Comparison of ENCODE assay signal across 14 mouse cellular contexts in genomic region chr12:41289047-41289446, GRCm38 (mm10).
"Had no signal": no experiment of that assay in that cellular context is flagged by ENCODE, and none has a peak within 500 bp of the region (broad histone marks: within the 10 kb centered on the region; RNA-seq: fewer than 3 reads in every experiment).

No protein-coding gene starts in this region.

- H3K4me2 ChIP-seq: limb, embryonic 12.5 days; limb, embryonic 15.5 days; liver, embryonic 11.5 days; lung, embryonic 14.5 days; midbrain, embryonic 13.5 days had no signal

- H3K9me3 ChIP-seq: limb, embryonic 12.5 days; limb, embryonic 15.5 days; midbrain, embryonic 13.5 days had no signal

- H3K36me3 ChIP-seq: limb, embryonic 12.5 days; limb, embryonic 15.5 days; midbrain, embryonic 13.5 days had no signal

- ATAC-seq: liver, postnatal 0 days; lung, postnatal 0 days; midbrain, embryonic 13.5 days had no signal

- DNase-seq: kidney, postnatal 14 days; kidney, postnatal 4 days; left cerebral cortex, postnatal 4 days; liver, postnatal 0 days; thymus, adult 18-20 months; thymus, postnatal 25 days had no signal

- H3K4me1 ChIP-seq: limb, embryonic 15.5 days; midbrain, embryonic 13.5 days had no signal

- H3K27ac ChIP-seq: limb, embryonic 12.5 days; limb, embryonic 15.5 days; liver, embryonic 14.5 days; macrophage; midbrain, embryonic 13.5 days had no signal

- H3K4me3 ChIP-seq: limb, embryonic 12.5 days; limb, embryonic 15.5 days; midbrain, embryonic 13.5 days had no signal

- H3K9ac ChIP-seq: limb, embryonic 12.5 days; limb, embryonic 15.5 days; liver, embryonic 14.5 days; liver, postnatal 0 days; lung, embryonic 14.5 days; midbrain, embryonic 13.5 days had no signal

- H3K27me3 ChIP-seq: limb, embryonic 12.5 days; limb, embryonic 15.5 days; midbrain, embryonic 13.5 days had no signal
